Mouse (Mus musculus): Measurements from ENCODE around the gene Rhot2. TPM values are rescaled to one million over a fixed set of nuclear protein-coding genes. Genes with fewer than 3 reads are reported as not detected.

Rhot2 gene
- polyA plus RNA-seq, 1 experiment from 2014 or later = 29.3 TPM

GRCm38 (mm10) chr17:25824362-25825142 is 20.1 kb downstream of the Rhot2 start:
- H3K27ac ChIP-seq (ENCODE audit: low read length) = no peak overlapping the region
- H3K9me3 ChIP-seq (ENCODE audit: low read length) = no peaks in the 10 kb centered on the region
- no peak for ATAC-seq (ENCODE audit: low FRiP score, low TSS enrichment)
- 70% methylated on average over 16 of the region's 17 CpGs for WGBS
- peak overlapping the region; percentile 75 for H3K4me3 ChIP-seq (ENCODE audit: low read length)
- H3K4me2 ChIP-seq (replicated peaks; ENCODE audit: low read depth, low read length) = peak overlapping the region; percentile 98
- peak overlapping the region; percentile 86 for H3K9ac ChIP-seq (replicated peaks; ENCODE audit: low read length)
- peaks cover 15% of the 10 kb centered on the region for H3K36me3 ChIP-seq (ENCODE audit: insufficient read depth, low read length)
- peaks cover 16% of the 10 kb centered on the region for H3K27me3 ChIP-seq (ENCODE audit: insufficient read depth, low read length)
- H3K4me1 ChIP-seq (ENCODE audit: insufficient read depth, low read length) = peaks cover 25% of the 10 kb centered on the region

GRCm38 (mm10) chr17:25823452-25823851 is 21.2 kb downstream of the Rhot2 start, which contains the start of gene Wdr24:
TSS of gene Wdr24 (plus strand) at chr17:25823627.
- Histone ChIP-seq H3K4me2 (replicated peaks; ENCODE audit: low read depth, low read length) (peak within 1 kb of the TSS; percentile 98), H3K4me3 (ENCODE audit: low read length) (peak within 1 kb of the TSS; percentile 75), H3K27ac (ENCODE audit: low read length) (peak within 1 kb of the TSS; percentile 41), H3K36me3 (ENCODE audit: insufficient read depth, low read length) (peaks cover 15% of the 10 kb centered on the region), H3K4me1 (ENCODE audit: insufficient read depth, low read length) (peaks cover 25% of the 10 kb centered on the region), H3K9me3 (ENCODE audit: low read length) (no peaks in the 10 kb centered on the region), H3K9ac (replicated peaks; ENCODE audit: low read length) (peak within 1 kb of the TSS; percentile 86), H3K27me3 (ENCODE audit: insufficient read depth, low read length) (peaks cover 27% of the 10 kb centered on the region)
- WGBS = under 1% methylated on average over 18 of the region's 18 CpGs
- ATAC-seq (ENCODE audit: low FRiP score, low TSS enrichment) = peak; percentile 76

- Histone ChIP-seq H3K27ac (ENCODE audit: low read length) (no peak overlapping the region), H3K4me2 (replicated peaks; ENCODE audit: low read depth, low read length) (peak overlapping the region; percentile 47), H3K9ac (replicated peaks; ENCODE audit: low read length) (0 out of 2 replicates have a peak overlapping the region, but pooled peaks have one; percentile 22), H3K27me3 (ENCODE audit: insufficient read depth, low read length) (peaks cover 46% of the 10 kb centered on the region), H3K9me3 (ENCODE audit: low read length) (no peaks in the 10 kb centered on the region), H3K4me3 (ENCODE audit: low read length) (peak overlapping the region; percentile 28), H3K4me1 (ENCODE audit: insufficient read depth, low read length) (peaks cover 9% of the 10 kb centered on the region; the same call in 1 of the 2 replicates), H3K36me3 (ENCODE audit: insufficient read depth, low read length) (no peaks in the 10 kb centered on the region)
- 4% methylated on average over 46 of the region's 46 CpGs for WGBS
- ATAC-seq (ENCODE audit: low FRiP score, low TSS enrichment) = peak; percentile 17; the same call in 1 of the 2 replicates
Observed at GRCm38 (mm10) chr17:25818851-25819780, 25.5 kb downstream of the Rhot2 start.

- no peaks in the 10 kb centered on the region for H3K9me3 ChIP-seq (ENCODE audit: low read length)
- WGBS = 87% methylated on average over 11 of the region's 11 CpGs
- no peak overlapping the region for H3K9ac ChIP-seq (replicated peaks; ENCODE audit: low read length)
- no peak for ATAC-seq (ENCODE audit: low FRiP score, low TSS enrichment)
- 0 out of 2 replicates have a peak, but pooled peaks cover 5% of the 10 kb centered on the region for H3K4me1 ChIP-seq (ENCODE audit: insufficient read depth, low read length)
- H3K27me3 ChIP-seq (ENCODE audit: insufficient read depth, low read length) = peaks cover 49% of the 10 kb centered on the region
- H3K4me2 ChIP-seq (replicated peaks; ENCODE audit: low read depth, low read length) = no peak overlapping the region
- no peaks in the 10 kb centered on the region for H3K36me3 ChIP-seq (ENCODE audit: insufficient read depth, low read length)
- H3K4me3 ChIP-seq (ENCODE audit: low read length) = no peak overlapping the region
- H3K27ac ChIP-seq (ENCODE audit: low read length) = no peak overlapping the region
Observed at GRCm38 (mm10) chr17:25817662-25818061, 27.0 kb downstream of the Rhot2 start.

GRCm38 (mm10) chr17:25813471-25813870 is 31.2 kb downstream of the Rhot2 start:
- Histone ChIP-seq H3K27ac (ENCODE audit: low read length) (no peak overlapping the region), H3K9ac (replicated peaks; ENCODE audit: low read length) (no peak overlapping the region), H3K36me3 (ENCODE audit: insufficient read depth, low read length) (no peaks in the 10 kb centered on the region), H3K4me1 (ENCODE audit: insufficient read depth, low read length) (peaks cover 10% of the 10 kb centered on the region; the same call in 1 of the 2 replicates), H3K4me3 (ENCODE audit: low read length) (no peak overlapping the region), H3K9me3 (ENCODE audit: low read length) (no peaks in the 10 kb centered on the region), H3K4me2 (replicated peaks; ENCODE audit: low read depth, low read length) (no peak overlapping the region), H3K27me3 (ENCODE audit: insufficient read depth, low read length) (peaks cover 55% of the 10 kb centered on the region)
- ATAC-seq (ENCODE audit: low FRiP score, low TSS enrichment) = peak; percentile 49
- WGBS = under 1% methylated on average over 19 of the region's 20 CpGs

- H3K27ac ChIP-seq (ENCODE audit: low read length) = no peak overlapping the region
- H3K36me3 ChIP-seq (ENCODE audit: insufficient read depth, low read length) = no peaks in the 10 kb centered on the region
- ATAC-seq (ENCODE audit: low FRiP score, low TSS enrichment) = no peak
- WGBS = 77% methylated on average over 4 of the region's 4 CpGs
- H3K4me2 ChIP-seq (replicated peaks; ENCODE audit: low read depth, low read length) = no peak overlapping the region
- peaks cover 51% of the 10 kb centered on the region for H3K27me3 ChIP-seq (ENCODE audit: insufficient read depth, low read length)
- peaks cover 10% of the 10 kb centered on the region; the same call in 1 of the 2 replicates for H3K4me1 ChIP-seq (ENCODE audit: insufficient read depth, low read length)
- H3K9me3 ChIP-seq (ENCODE audit: low read length) = no peaks in the 10 kb centered on the region
- H3K9ac ChIP-seq (replicated peaks; ENCODE audit: low read length) = no peak overlapping the region
- H3K4me3 ChIP-seq (ENCODE audit: low read length) = no peak overlapping the region
Observed at GRCm38 (mm10) chr17:25810890-25811289, 33.8 kb downstream of the Rhot2 start.

GRCm38 (mm10) chr17:25809606-25810340 is 34.9 kb downstream of the Rhot2 start:
- no peaks in the 10 kb centered on the region for H3K9me3 ChIP-seq (ENCODE audit: low read length)
- H3K9ac ChIP-seq (replicated peaks; ENCODE audit: low read length) = peak overlapping the region; percentile 62
- H3K36me3 ChIP-seq (ENCODE audit: insufficient read depth, low read length) = no peaks in the 10 kb centered on the region
- peak; percentile 46 for ATAC-seq (ENCODE audit: low FRiP score, low TSS enrichment)
- H3K27me3 ChIP-seq (ENCODE audit: insufficient read depth, low read length) = peaks cover 47% of the 10 kb centered on the region
- H3K4me2 ChIP-seq (replicated peaks; ENCODE audit: low read depth, low read length) = peak overlapping the region; percentile 97
- WGBS = 7% methylated on average over 23 of the region's 25 CpGs
- H3K27ac ChIP-seq (ENCODE audit: low read length) = no peak overlapping the region
- peaks cover 10% of the 10 kb centered on the region; the same call in 1 of the 2 replicates for H3K4me1 ChIP-seq (ENCODE audit: insufficient read depth, low read length)
- peak overlapping the region; percentile 63 for H3K4me3 ChIP-seq (ENCODE audit: low read length)

GRCm38 (mm10) chr17:25808789-25809605 is 35.7 kb downstream of the Rhot2 start, which contains the start of gene Fbxl16:
TSS of gene Fbxl16 (plus strand) at chr17:25809085.
- Histone ChIP-seq H3K27ac (ENCODE audit: low read length) (no peak within 1 kb of the TSS), H3K36me3 (ENCODE audit: insufficient read depth, low read length) (no peaks in the 10 kb centered on the region), H3K9me3 (ENCODE audit: low read length) (no peaks in the 10 kb centered on the region), H3K27me3 (ENCODE audit: insufficient read depth, low read length) (peaks cover 43% of the 10 kb centered on the region), H3K9ac (replicated peaks; ENCODE audit: low read length) (peak within 1 kb of the TSS; percentile 62), H3K4me3 (ENCODE audit: low read length) (peak within 1 kb of the TSS; percentile 63), H3K4me2 (replicated peaks; ENCODE audit: low read depth, low read length) (peak within 1 kb of the TSS; percentile 97), H3K4me1 (ENCODE audit: insufficient read depth, low read length) (peaks cover 10% of the 10 kb centered on the region; the same call in 1 of the 2 replicates)
- peak; percentile 72 for ATAC-seq (ENCODE audit: low FRiP score, low TSS enrichment)
- under 1% methylated on average over 80 of the region's 100 CpGs for WGBS

Data from kidney, embryonic 16.5 days (tissue).